Comparison of ENCODE assay signal across 25 mouse cellular contexts in genomic region chr7:73939236-73939635, GRCm38 (mm10).
"Had no signal": no experiment of that assay in that cellular context is flagged by ENCODE, and none has a peak within 500 bp of the region (broad histone marks: within the 10 kb centered on the region; RNA-seq: fewer than 3 reads in every experiment).

No protein-coding gene starts in this region.

- H3K9ac ChIP-seq: heart, embryonic 13.5 days; heart, embryonic 15.5 days; hindbrain, embryonic 15.5 days; kidney, embryonic 15.5 days; limb, embryonic 13.5 days; limb, embryonic 15.5 days; liver, embryonic 12.5 days; liver, embryonic 14.5 days had no signal

- H3K27ac ChIP-seq: heart, adult 2 months; heart, embryonic 13.5 days; heart, embryonic 15.5 days; hindbrain, postnatal 0 days; kidney, embryonic 15.5 days; kidney, postnatal 0 days; limb, embryonic 13.5 days; limb, embryonic 15.5 days; liver, embryonic 12.5 days; liver, embryonic 14.5 days had no signal

- H3K27me3 ChIP-seq: heart, embryonic 13.5 days; heart, embryonic 15.5 days; hindbrain, embryonic 15.5 days; kidney, embryonic 15.5 days; limb, embryonic 13.5 days; limb, embryonic 15.5 days; liver, embryonic 12.5 days had no signal

- DNase-seq: gastrocnemius, postnatal 14 days; gastrocnemius, postnatal 36 days; heart, adult 11 months; heart, adult 2 months; heart, postnatal 14 days; heart, postnatal 36 days; kidney, adult 11 months; kidney, adult 2 months; kidney, adult 9 months; kidney, postnatal 14 days; kidney, postnatal 36 days; layer of hippocampus, adult 9-11 months; layer of hippocampus, postnatal 36 days had no signal

- H3K4me1 ChIP-seq: heart, embryonic 15.5 days; liver, embryonic 12.5 days had no signal

- H3K4me3 ChIP-seq: heart, adult 2 months; heart, embryonic 13.5 days; heart, embryonic 15.5 days; hindbrain, embryonic 15.5 days; kidney, embryonic 15.5 days; limb, embryonic 13.5 days; limb, embryonic 15.5 days; liver, embryonic 12.5 days had no signal

- H3K4me2 ChIP-seq: heart, embryonic 11.5 days; heart, embryonic 13.5 days; heart, embryonic 15.5 days; hindbrain, embryonic 15.5 days; kidney, embryonic 15.5 days; limb, embryonic 13.5 days; limb, embryonic 15.5 days; liver, embryonic 12.5 days had no signal

- H3K9me3 ChIP-seq: heart, embryonic 13.5 days; heart, embryonic 15.5 days; hindbrain, embryonic 15.5 days; kidney, embryonic 15.5 days; limb, embryonic 15.5 days; liver, embryonic 12.5 days had no signal

- ATAC-seq: hindbrain, postnatal 0 days; intestine, embryonic 16.5 days; liver, embryonic 12.5 days had no signal

- H3K36me3 ChIP-seq: heart, embryonic 15.5 days; liver, embryonic 12.5 days had no signal
